Mouse (Mus musculus) C2C12 (cell line): ENCODE results near the gene Tnni1.

Experiments
- CEBPB ChIP-seq: IDR thresholded peaks from one replicate; pipeline ENCODE4 v1.6.1; 2011; ENCODE audit warnings: low read depth, mild to moderate bottlenecking, control low read depth, moderate library complexity
- CTCF ChIP-seq: IDR thresholded peaks from one replicate; pipeline ENCODE4 v1.5.1; 2011; ENCODE audit not compliant: control insufficient read depth, insufficient read depth, insufficient read length
- FOSL1 ChIP-seq: IDR thresholded peaks from one replicate; pipeline ENCODE4 v1.8.0; 2011; ENCODE audit warnings: mild to moderate bottlenecking, low read length; ENCODE audit not compliant: poor library complexity, insufficient read depth, severe bottlenecking
- MYOG ChIP-seq: IDR thresholded peaks from one replicate; pipeline ENCODE4 v1.6.1; 2011; ENCODE audit not compliant: control insufficient read depth, insufficient read length; ENCODE audit errors: extremely low read depth

GRCm38 (mm10) chr1:135813071-135813470, 33.8 kb downstream of the Tnni1 start:
- TF ChIP-seq CTCF (no peak), MYOG (no peak), FOSL1 (no peak), CEBPB (no peak)
